Mouse (Mus musculus) liver, embryonic 14.5 days (tissue): ENCODE measurements around the gene A730049H05Rik. TPM values are rescaled to one million over a fixed set of nuclear protein-coding genes. Genes with fewer than 3 reads are reported as not detected.

Experiments used
- ATAC-seq: fragments of 200-750 bp; cut with Nextera tagmentation; 2 replicates; pipeline ENCODE4 v1.8.0; 2017; ENCODE audit warnings: moderate number of reproducible peaks, mild to moderate bottlenecking, moderate library complexity; ENCODE audit not compliant: insufficient read depth
- DNase-seq, 3 experiments: peaks; one replicate each; pipeline ENCODE4 v3.0.0-alpha.2; 2012 to 2013; ENCODE audit warnings: low read depth in 3 of 3, low spot score in 3 of 3
- H3K27ac ChIP-seq: fragments of 300-500 bp; sonication (generic); 2 replicates; pipeline ENCODE4 v1.5.1; 2014; ENCODE audit warnings: moderate library complexity, mild to moderate bottlenecking, control low read depth, inconsistent platforms
- H3K27me3 ChIP-seq: fragments of 300-500 bp; sonication (generic); 2 replicates; pipeline ENCODE4 v1.6.1; 2014; ENCODE audit warnings: mild to moderate bottlenecking, low read length, moderate library complexity; ENCODE audit not compliant: control insufficient read depth, insufficient read depth
- H3K36me3 ChIP-seq: fragments of 300-500 bp; sonication (generic); replicated peaks from 2 replicates; pipeline ENCODE4 v1.6.1; 2014; ENCODE audit warnings: low read depth; ENCODE audit not compliant: control insufficient read depth, insufficient read depth
- H3K4me1 ChIP-seq, 2 experiments: fragments of 200-500 bp in 1 of 2; fragments of 300-500 bp in 1 of 2; sonication (generic) in 1 of 2; replicated peaks; 2 replicates each; pipeline ENCODE4 v1.6.1; 2012 to 2014; ENCODE audit warnings: antibody characterized with exemption in 1 of 2, inconsistent platforms in 1 of 2, low read length in 1 of 2; ENCODE audit not compliant: control insufficient read depth in 2 of 2, insufficient read depth in 2 of 2
- H3K4me2 ChIP-seq: fragments of 300-500 bp; sonication (generic); 2 replicates; pipeline ENCODE4 v1.6.1; 2014; ENCODE audit warnings: low read depth, mild to moderate bottlenecking, control low read depth, moderate library complexity
- H3K4me3 ChIP-seq, 2 experiments: fragments of 200-500 bp in 1 of 2; fragments of 300-500 bp in 1 of 2; sonication (generic) in 1 of 2; 2 replicates each; pipeline ENCODE4 v1.5.1; 2012 to 2014; ENCODE audit warnings: low read depth in 2 of 2, low read length in 2 of 2, mild to moderate bottlenecking in 2 of 2, control low read depth in 1 of 2, inconsistent platforms in 1 of 2, moderate library complexity in 1 of 2; ENCODE audit not compliant: insufficient read depth in 1 of 2
- H3K9ac ChIP-seq: fragments of 300-500 bp; sonication (generic); replicated peaks from 2 replicates; pipeline ENCODE4 v1.6.1; 2014; ENCODE audit warnings: mild to moderate bottlenecking, control low read depth, moderate library complexity
- H3K9me3 ChIP-seq: fragments of 300-500 bp; sonication (generic); 2 replicates; pipeline ENCODE4 v1.6.1; 2016; ENCODE audit warnings: low read length, mixed read lengths; ENCODE audit not compliant: control insufficient read depth
- CTCF ChIP-seq: IDR thresholded peaks from 2 replicates; pipeline ENCODE4 v1.5.1; 2016; ENCODE audit warnings: antibody characterized with exemption, low read depth, control low read depth
- EP300 ChIP-seq: IDR thresholded peaks from 2 replicates; pipeline ENCODE4 v1.6.1; 2016; ENCODE audit warnings: antibody characterized with exemption, low read depth
- WGBS: fragments of 180-500 bp; shearing (Covaris S2); extraction: QIAGEN DNeasy Blood & Tissue Kit; methylation state at CpG from one replicate; pipeline ENCODE4 v1.1.7; 2014; ENCODE audit not compliant: insufficient replicate concordance; 5-methylcytosine and 5-hydroxymethylcytosine counted together
- polyA plus RNA-seq, 2 experiments: library from polyadenylated mRNA; depleted of rRNA in 1 of 2; stranded (reverse) in 1 of 2; unstranded in 1 of 2; fragments of >200 nt; fragmentation: Nextera tagmentation in 1 of 2; extraction: Ambion mirVana in 1 of 2; gene quantifications; 2 replicates each; pipeline versions ENCODE4 v1.2.1 to v1.2.3; 2012 to 2014

The A730049H05Rik gene
- polyA plus RNA-seq, 2 experiments, result 0.02 to 0.22 TPM

DNA sequence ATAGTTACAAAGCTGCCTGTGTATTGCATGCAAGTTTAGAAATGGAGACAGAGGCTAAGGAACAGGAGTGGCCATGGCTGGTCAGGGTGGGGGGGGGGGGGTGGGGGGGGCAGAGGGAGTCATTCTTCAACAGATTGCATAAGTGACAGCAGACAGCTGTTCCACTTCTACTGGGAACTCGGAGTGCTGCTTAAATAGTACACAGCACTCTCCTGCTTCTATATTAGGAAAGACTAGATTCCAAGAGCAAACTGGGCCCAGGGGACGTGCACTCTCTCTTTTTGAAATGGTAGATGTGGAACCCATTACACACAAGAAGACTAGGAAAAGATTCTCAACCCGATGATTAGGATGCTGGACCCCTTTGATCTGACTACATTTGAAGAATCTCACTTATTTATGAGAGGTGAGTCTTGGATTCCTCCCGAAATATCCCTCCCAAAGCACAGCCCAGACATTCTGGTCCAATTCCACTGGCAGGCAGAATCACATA is 52.9 kb downstream of the A730049H05Rik start, which contains the start of gene Gm15737:
Gm15737 (plus strand) TSS at position 269 of the 493 bp plus-strand sequence.
- DNase-seq (no peak), ATAC-seq (no peak)
- WGBS, result 52% methylated on average over 4 of the region's 4 CpGs
- no peak within 1 kb of the TSS for H3K27ac ChIP-seq
- TF ChIP-seq CTCF (no peak), EP300 (no peak)
- H3K27me3 ChIP-seq, result no peaks in the 10 kb centered on the region
- no peaks in the 10 kb centered on the region for H3K4me1 ChIP-seq
- no peak within 1 kb of the TSS for H3K9ac ChIP-seq
- H3K36me3 ChIP-seq, result no peaks in the 10 kb centered on the region
- H3K4me3 ChIP-seq, result no peak within 1 kb of the TSS
- H3K4me2 ChIP-seq, result no peak within 1 kb of the TSS
- H3K9me3 ChIP-seq, result no peaks in the 10 kb centered on the region

DNA sequence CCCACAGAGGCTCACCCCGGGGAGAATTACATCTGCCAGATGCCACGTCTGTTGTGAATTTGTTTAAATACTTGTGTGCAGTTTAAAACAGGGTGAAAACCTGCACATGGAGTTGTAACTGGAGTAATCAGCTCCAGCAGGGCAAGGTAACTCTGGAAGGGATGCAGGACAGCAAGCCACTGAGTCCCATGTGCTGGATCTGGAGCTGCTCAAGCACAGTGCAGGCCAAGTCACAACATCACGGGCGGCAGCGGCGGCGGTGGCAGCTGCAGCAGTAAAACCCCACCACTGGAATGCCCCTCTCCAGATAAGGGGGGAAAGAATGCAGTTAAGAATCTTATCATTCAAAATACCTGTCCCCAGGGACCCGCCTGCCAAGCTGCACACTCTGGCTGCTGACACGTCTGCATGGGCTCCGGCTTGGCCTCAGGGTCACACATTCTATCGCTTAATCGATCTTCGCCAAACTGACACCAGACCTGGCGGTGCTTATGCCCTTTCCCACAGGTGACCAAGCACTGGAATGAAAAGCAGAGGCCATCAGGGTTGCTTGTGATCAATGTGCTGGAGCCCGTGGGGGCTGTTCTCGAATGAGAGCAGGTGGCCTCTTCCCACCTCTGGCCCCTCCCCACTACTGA is 53.4 kb downstream of the A730049H05Rik start:
- Histone ChIP-seq H3K36me3 (no peaks in the 10 kb centered on the region), H3K27ac (no peak overlapping the region), H3K4me3 (no peak overlapping the region), H3K9me3 (no peaks in the 10 kb centered on the region), H3K9ac (no peak overlapping the region), H3K27me3 (no peaks in the 10 kb centered on the region), H3K4me2 (no peak overlapping the region), H3K4me1 (no peaks in the 10 kb centered on the region)
- no peak for TF ChIP-seq CTCF
- no peak for TF ChIP-seq EP300
- WGBS, result 56% methylated on average over 16 of the region's 16 CpGs
- DNase-seq (no peak), ATAC-seq (no peak)

DNA sequence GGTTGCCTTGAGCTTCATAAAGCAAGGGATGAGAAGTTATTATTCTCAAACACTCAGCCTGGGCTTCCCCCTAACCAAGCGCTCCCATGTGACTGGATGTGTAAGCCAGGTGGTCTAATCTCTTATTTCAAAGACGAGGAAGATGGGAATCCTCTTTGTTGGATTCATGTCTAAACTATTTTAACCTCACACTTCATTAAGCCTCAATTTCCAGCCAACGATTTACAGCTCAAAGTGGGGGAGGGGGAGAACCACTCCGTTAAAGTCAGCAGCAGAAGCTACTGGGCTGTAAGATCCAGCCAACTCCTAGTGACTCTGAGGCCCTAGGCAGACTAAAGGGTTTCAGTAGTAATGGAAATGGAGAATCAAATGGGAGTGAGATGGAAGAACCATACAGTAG is 55.5 kb downstream of the A730049H05Rik start:
- 0 out of 4 replicates have a peak, but pooled peaks cover 0 to 2% of the 10 kb centered on the region in 2 experiments for H3K4me1 ChIP-seq
- whole genome bisulfite sequencing, result 59% methylated on average over 4 of the region's 4 CpGs
- H3K9me3 ChIP-seq, result no peaks in the 10 kb centered on the region
- TF ChIP-seq CTCF (no peak), EP300 (no peak)
- no peak overlapping the region for H3K9ac ChIP-seq
- H3K4me3 ChIP-seq, result no peak overlapping the region
- no peaks in the 10 kb centered on the region for H3K27me3 ChIP-seq
- H3K4me2 ChIP-seq, result no peak overlapping the region
- no peaks in the 10 kb centered on the region for H3K36me3 ChIP-seq
- DNase-seq, result no peak
- no peak overlapping the region for H3K27ac ChIP-seq
- ATAC-seq, result no peak

DNA sequence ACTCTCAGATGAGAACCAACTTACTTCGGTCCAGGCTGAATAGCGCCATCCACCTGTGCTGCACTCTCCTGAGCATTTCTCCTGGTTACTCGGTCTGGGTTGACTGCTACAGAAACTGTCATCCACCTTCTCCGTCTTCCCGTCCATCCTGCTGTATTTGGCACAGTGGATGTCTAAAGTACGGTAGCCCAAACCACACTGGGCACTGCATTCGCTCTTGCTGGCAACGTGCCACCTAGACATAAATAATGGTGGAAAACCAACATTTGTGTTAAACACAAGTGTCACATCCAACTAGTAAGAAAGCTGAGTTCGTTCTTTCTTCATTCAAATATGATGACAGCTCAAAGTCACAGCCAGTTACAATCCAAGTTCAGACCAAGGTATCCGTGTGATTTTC is 56.5 kb downstream of the A730049H05Rik start:
- no peak for DNase-seq

DNA sequence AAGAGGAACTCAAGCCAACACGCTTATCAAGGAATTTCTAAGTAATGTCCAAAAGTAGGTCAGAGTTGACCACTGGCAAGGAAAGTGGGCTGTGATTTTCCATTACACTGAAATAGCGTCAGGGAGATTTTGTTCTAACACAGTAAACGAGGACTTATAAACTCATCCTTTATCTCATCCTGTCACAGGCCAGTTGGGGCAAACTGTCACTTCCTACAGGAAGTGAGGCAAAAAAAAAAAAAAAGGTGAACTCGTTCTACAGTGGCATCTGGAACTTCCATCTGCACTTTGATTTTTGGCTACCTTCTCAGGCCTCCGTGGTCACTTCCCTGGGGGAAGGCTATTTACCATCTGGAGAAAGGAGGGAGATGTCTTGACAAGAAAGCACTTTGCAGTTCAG is 58.6 kb downstream of the A730049H05Rik start:
- H3K4me1 ChIP-seq, result 0 out of 4 replicates have a peak, but pooled peaks cover 0 to 2% of the 10 kb centered on the region in 2 experiments
- no peak overlapping the region for H3K4me3 ChIP-seq
- TF ChIP-seq EP300, result no peak
- TF ChIP-seq CTCF, result no peak
- H3K4me2 ChIP-seq, result no peak overlapping the region
- no peak for DNase-seq
- 8% methylated on average over 5 of the region's 5 CpGs for WGBS
- no peak overlapping the region for H3K9ac ChIP-seq
- no peaks in the 10 kb centered on the region for H3K27me3 ChIP-seq
- no peak for ATAC-seq
- no peak overlapping the region for H3K27ac ChIP-seq
- no peaks in the 10 kb centered on the region for H3K9me3 ChIP-seq
- no peaks in the 10 kb centered on the region for H3K36me3 ChIP-seq

More for the DNA sequence above, 56.5 kb downstream of the A730049H05Rik start:
- Histone ChIP-seq H3K9me3 (no peaks in the 10 kb centered on the region), H3K36me3 (no peaks in the 10 kb centered on the region), H3K4me3 (no peak overlapping the region), H3K27ac (no peak overlapping the region), H3K9ac (no peak overlapping the region), H3K27me3 (no peaks in the 10 kb centered on the region), H3K4me2 (no peak overlapping the region), H3K4me1 (0 out of 4 replicates have a peak, but pooled peaks cover 0 to 2% of the 10 kb centered on the region in 2 experiments)
- ATAC-seq, result no peak
- TF ChIP-seq CTCF, result no peak
- TF ChIP-seq EP300, result no peak
- 73% methylated on average over 10 of the region's 10 CpGs for WGBS
